Mouse (Mus musculus): Measurements from ENCODE around the gene Bmp8b. TPM values are rescaled to one million over a fixed set of nuclear protein-coding genes. Genes with fewer than 3 reads are reported as not detected.
"Not testable (repeated sequence)": the region's sequence is repeated elsewhere in the genome, so short reads cannot be mapped to it uniquely, and the experiment has no call there.

Gene Bmp8b
- polyA plus RNA-seq, 1 experiment from 2014 or later: 1.3 TPM

- not testable (repeated sequence) for H3K9me3 ChIP-seq; ATAC-seq (ENCODE audit: insufficient number of reproducible peaks, low FRiP score, low TSS enrichment, low read depth); H3K36me3 ChIP-seq
These were observed 9.7 kb downstream of the Bmp8b start for GRCm38 (mm10) chr4:123114651-123115050.

DNA sequence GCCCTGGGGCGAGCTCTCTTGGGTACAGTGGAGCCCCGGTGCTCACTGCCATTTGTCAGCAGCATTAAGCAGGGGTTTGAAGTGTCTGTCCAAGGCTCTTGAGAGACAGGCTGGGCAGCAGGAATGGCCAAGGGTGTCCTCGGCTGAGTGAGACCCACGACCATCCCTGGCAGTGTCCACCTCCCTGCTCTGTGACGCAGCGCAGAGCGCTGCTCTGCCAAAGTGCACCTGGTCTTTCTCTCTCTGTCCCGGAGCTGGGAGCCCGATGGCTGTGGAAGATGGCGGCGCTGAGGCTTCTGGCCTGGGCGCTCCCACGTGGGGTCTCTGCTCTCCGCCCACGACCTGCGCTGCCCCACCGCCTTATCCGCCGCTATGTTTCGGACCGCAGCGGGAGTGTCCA lies 11.0 kb downstream of the Bmp8b start, which contains the start of gene Oxct2b:
Oxct2b (plus strand) TSS at position 256 of the 400 bp plus-strand sequence.
- peaks cover 6% of the 10 kb centered on the region; the same call in 1 of the 2 replicates for H3K4me1 ChIP-seq
- WGBS: 8% methylated on average over 22 of the region's 22 CpGs
- H3K27ac ChIP-seq: no peak within 1 kb of the TSS
- no peaks in the 10 kb centered on the region for H3K9me3 ChIP-seq
- no peak within 1 kb of the TSS for H3K9ac ChIP-seq
- peak within 1 kb of the TSS; percentile 60 for H3K4me2 ChIP-seq
- H3K4me3 ChIP-seq: peak within 1 kb of the TSS; percentile 36
- ATAC-seq (ENCODE audit: insufficient number of reproducible peaks, low FRiP score, low TSS enrichment, low read depth): no peak
- H3K36me3 ChIP-seq: no peaks in the 10 kb centered on the region
- H3K27me3 ChIP-seq: peaks cover 10% of the 10 kb centered on the region

More at GRCm38 (mm10) chr4:123114651-123115050, 9.7 kb downstream of the Bmp8b start:
- H3K4me3 ChIP-seq, H3K27me3 ChIP-seq, H3K4me2 ChIP-seq, H3K27ac ChIP-seq, H3K4me1 ChIP-seq, H3K9ac ChIP-seq: not testable (repeated sequence)
- WGBS: 95% methylated on average over 3 of the region's 4 CpGs

DNA sequence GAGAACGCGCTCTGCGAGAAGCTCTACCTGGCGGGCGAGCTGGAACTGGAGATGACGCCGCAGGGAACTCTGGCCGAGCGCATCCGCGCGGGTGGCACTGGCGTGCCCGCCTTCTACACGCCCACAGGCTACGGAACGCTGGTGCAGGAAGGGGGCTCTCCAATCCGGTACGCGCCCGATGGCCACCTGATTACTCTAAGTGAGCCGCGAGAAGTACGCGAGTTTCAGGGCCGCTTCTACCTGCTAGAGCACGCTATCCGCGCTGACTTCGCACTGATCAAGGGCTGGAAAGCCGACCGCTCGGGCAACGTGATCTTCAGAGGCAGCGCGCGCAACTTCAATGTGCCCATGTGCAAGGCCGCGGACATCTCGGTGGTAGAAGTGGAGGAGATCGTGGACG lies 11.7 kb downstream of the Bmp8b start:
- H3K36me3 ChIP-seq; H3K27me3 ChIP-seq; H3K4me1 ChIP-seq; H3K9ac ChIP-seq; ATAC-seq (ENCODE audit: insufficient number of reproducible peaks, low FRiP score, low TSS enrichment, low read depth); H3K9me3 ChIP-seq; H3K27ac ChIP-seq: not testable (repeated sequence)
- peak overlapping the region; percentile 36 for H3K4me3 ChIP-seq
- H3K4me2 ChIP-seq: peak overlapping the region; percentile 60
- 17% methylated on average over 22 of the region's 42 CpGs for WGBS

DNA sequence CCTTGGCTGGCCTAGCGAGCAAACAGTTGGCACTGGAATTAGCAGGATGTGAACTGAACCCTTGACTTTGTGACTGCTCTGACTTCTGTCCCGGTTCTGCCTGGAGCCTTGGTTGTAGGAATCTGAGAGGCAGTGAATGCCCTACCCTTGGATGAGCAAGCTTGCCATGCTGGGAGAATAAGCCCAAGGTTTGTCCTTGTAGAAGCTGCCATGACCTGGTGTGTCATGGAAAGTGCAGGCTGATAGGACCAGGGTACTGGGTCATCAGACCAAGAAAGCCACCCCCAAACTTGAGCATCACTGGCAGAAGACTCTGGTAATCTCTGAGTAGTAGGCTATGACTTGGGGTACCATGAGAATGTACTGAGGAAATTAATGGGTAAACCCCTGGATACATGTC lies 16.3 kb downstream of the Bmp8b start:
- Histone ChIP-seq H3K36me3 (peaks cover 23% of the 10 kb centered on the region), H3K4me2 (no peak overlapping the region), H3K4me1 (no peaks in the 10 kb centered on the region; the same call in 1 of the 2 replicates), H3K9me3 (no peaks in the 10 kb centered on the region), H3K27me3 (peaks cover 4% of the 10 kb centered on the region), H3K9ac (no peak overlapping the region), H3K27ac (no peak overlapping the region), H3K4me3 (no peak overlapping the region)
- 78% methylated on average over 2 of the region's 2 CpGs for WGBS
- no peak for ATAC-seq (ENCODE audit: insufficient number of reproducible peaks, low FRiP score, low TSS enrichment, low read depth)

DNA sequence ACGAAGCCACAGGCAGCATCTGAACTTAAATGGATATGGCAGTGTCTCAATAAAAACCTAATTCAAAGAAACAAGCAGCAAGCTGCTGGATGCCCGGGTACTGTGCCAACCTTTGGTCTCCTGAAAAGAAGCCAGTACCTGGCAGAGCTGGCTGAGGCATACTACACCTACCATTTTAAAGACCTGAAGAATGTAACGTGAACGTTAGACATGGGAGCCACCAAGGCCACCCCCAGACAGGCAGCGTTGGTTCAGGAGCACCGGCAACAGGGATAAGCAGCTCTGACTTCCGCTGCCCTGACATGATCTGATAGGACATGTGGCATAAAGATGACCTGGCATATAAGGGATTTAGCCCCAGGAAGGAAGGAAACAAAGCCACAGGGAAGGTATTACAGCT lies 21.7 kb downstream of the Bmp8b start:
- Histone ChIP-seq H3K9me3 (no peaks in the 10 kb centered on the region), H3K4me1 (no peaks in the 10 kb centered on the region), H3K4me3 (no peak overlapping the region), H3K4me2 (no peak overlapping the region), H3K36me3 (peaks cover 70% of the 10 kb centered on the region), H3K27ac (no peak overlapping the region), H3K27me3 (no peaks in the 10 kb centered on the region), H3K9ac (no peak overlapping the region)
- ATAC-seq (ENCODE audit: insufficient number of reproducible peaks, low FRiP score, low TSS enrichment, low read depth): no peak
- WGBS: 93% methylated on average over 7 of the region's 7 CpGs

GRCm38 (mm10) chr4:123127051-123127450 lies 22.1 kb downstream of the Bmp8b start:
- 84% methylated on average over 4 of the region's 4 CpGs for WGBS

GRCm38 (mm10) chr4:123137551-123137950 lies 32.6 kb downstream of the Bmp8b start:
- Histone ChIP-seq H3K4me1 (peaks cover 10% of the 10 kb centered on the region), H3K4me2 (no peak overlapping the region), H3K4me3 (no peak overlapping the region), H3K9ac (no peak overlapping the region), H3K27ac (no peak overlapping the region), H3K36me3 (peaks cover 33% of the 10 kb centered on the region), H3K9me3 (no peaks in the 10 kb centered on the region), H3K27me3 (no peaks in the 10 kb centered on the region)
- no peak for ATAC-seq (ENCODE audit: insufficient number of reproducible peaks, low FRiP score, low TSS enrichment, low read depth)
- 83% methylated on average over 3 of the region's 3 CpGs for WGBS

More at GRCm38 (mm10) chr4:123127051-123127450, 22.1 kb downstream of the Bmp8b start:
- Histone ChIP-seq H3K4me2 (no peak overlapping the region), H3K27me3 (no peaks in the 10 kb centered on the region), H3K4me3 (no peak overlapping the region), H3K27ac (no peak overlapping the region), H3K9me3 (no peaks in the 10 kb centered on the region), H3K4me1 (no peaks in the 10 kb centered on the region), H3K36me3 (peaks cover 74% of the 10 kb centered on the region), H3K9ac (no peak overlapping the region)
- ATAC-seq (ENCODE audit: insufficient number of reproducible peaks, low FRiP score, low TSS enrichment, low read depth): no peak

GRCm38 (mm10) chr4:123139513-123140154 lies 34.7 kb downstream of the Bmp8b start, which contains the start of gene Ppie:
Ppie (minus strand) TSS chr4:123139951.
- H3K9me3 ChIP-seq: no peaks in the 10 kb centered on the region
- H3K4me2 ChIP-seq: peak within 1 kb of the TSS; percentile 63
- H3K36me3 ChIP-seq: peaks cover 15% of the 10 kb centered on the region
- H3K27me3 ChIP-seq: 0 out of 2 replicates have a peak, but pooled peaks cover 5% of the 10 kb centered on the region
- WGBS: 0% methylated on average over 34 of the region's 34 CpGs
- ATAC-seq (ENCODE audit: insufficient number of reproducible peaks, low FRiP score, low TSS enrichment, low read depth): peak; percentile 94
- H3K4me1 ChIP-seq: peaks cover 10% of the 10 kb centered on the region
- peak within 1 kb of the TSS; percentile 68 for H3K4me3 ChIP-seq
- H3K27ac ChIP-seq: peak within 1 kb of the TSS; percentile 94
- peak within 1 kb of the TSS; percentile 52 for H3K9ac ChIP-seq

GRCm38 (mm10) chr4:123147446-123148150 lies 42.6 kb downstream of the Bmp8b start:
- no peak overlapping the region for H3K27ac ChIP-seq
- H3K4me2 ChIP-seq: no peak overlapping the region
- 77% methylated on average over 5 of the region's 5 CpGs for WGBS
- H3K9ac ChIP-seq: no peak overlapping the region
- no peak for ATAC-seq (ENCODE audit: insufficient number of reproducible peaks, low FRiP score, low TSS enrichment, low read depth)
- H3K36me3 ChIP-seq: no peaks in the 10 kb centered on the region
- 0 out of 2 replicates have a peak, but pooled peaks cover 5% of the 10 kb centered on the region for H3K27me3 ChIP-seq
- H3K4me3 ChIP-seq: no peak overlapping the region
- no peaks in the 10 kb centered on the region for H3K9me3 ChIP-seq
- no peaks in the 10 kb centered on the region for H3K4me1 ChIP-seq

GRCm38 (mm10) chr4:123152003-123152402 lies 47.0 kb downstream of the Bmp8b start:
- Histone ChIP-seq H3K9ac (no peak overlapping the region), H3K27me3 (no peaks in the 10 kb centered on the region), H3K27ac (no peak overlapping the region), H3K4me2 (no peak overlapping the region), H3K36me3 (no peaks in the 10 kb centered on the region), H3K4me3 (no peak overlapping the region), H3K4me1 (no peaks in the 10 kb centered on the region), H3K9me3 (no peaks in the 10 kb centered on the region)
- ATAC-seq (ENCODE audit: insufficient number of reproducible peaks, low FRiP score, low TSS enrichment, low read depth): no peak
- WGBS: 74% methylated on average over 4 of the region's 4 CpGs

GRCm38 (mm10) chr4:123152976-123153375 lies 48.0 kb downstream of the Bmp8b start:
- Histone ChIP-seq H3K9ac (no peak overlapping the region), H3K4me1 (no peaks in the 10 kb centered on the region), H3K9me3 (no peaks in the 10 kb centered on the region), H3K4me2 (no peak overlapping the region), H3K27me3 (no peaks in the 10 kb centered on the region), H3K4me3 (no peak overlapping the region), H3K36me3 (no peaks in the 10 kb centered on the region), H3K27ac (no peak overlapping the region)
- no peak for ATAC-seq (ENCODE audit: insufficient number of reproducible peaks, low FRiP score, low TSS enrichment, low read depth)
- WGBS: 48% methylated on average over 5 of the region's 5 CpGs

- H3K27me3 ChIP-seq: no peaks in the 10 kb centered on the region
- no peak overlapping the region for H3K4me2 ChIP-seq
- H3K4me3 ChIP-seq: no peak overlapping the region
- ATAC-seq (ENCODE audit: insufficient number of reproducible peaks, low FRiP score, low TSS enrichment, low read depth): no peak
- no peaks in the 10 kb centered on the region for H3K4me1 ChIP-seq
- H3K9ac ChIP-seq: no peak overlapping the region
- 25% methylated on average over 4 of the region's 4 CpGs for WGBS
- H3K27ac ChIP-seq: no peak overlapping the region
- no peaks in the 10 kb centered on the region for H3K36me3 ChIP-seq
- H3K9me3 ChIP-seq: no peaks in the 10 kb centered on the region
These were observed 50.0 kb downstream of the Bmp8b start for GRCm38 (mm10) chr4:123155004-123155403.

All from limb, embryonic 15.5 days (tissue).